Mouse (Mus musculus): ENCODE data around the gene Pdcd7. TPM values are rescaled to one million over a fixed set of nuclear protein-coding genes. Genes with fewer than 3 reads are reported as not detected.

Pdcd7 gene
- polyA plus RNA-seq, 1 experiment, result 9.9 TPM

GRCm38 (mm10) chr9:65371756-65372155 lies 25.9 kb downstream of the Pdcd7 start:
- TF ChIP-seq CTCF (IDR thresholded peaks at IDR 0.05; ENCODE audit: extremely low read depth, insufficient read depth, insufficient read length, insufficient replicate concordance), result no peak
- no peak for TF ChIP-seq POLR2A (IDR thresholded peaks at IDR 0.05; ENCODE audit: low read depth, low read length)
- no peak overlapping the region for H3K4me3 ChIP-seq (ENCODE audit: extremely low read depth, insufficient read depth, insufficient read length)
- no peaks in the 10 kb centered on the region for H3K4me1 ChIP-seq (ENCODE audit: control insufficient read depth, insufficient read depth, insufficient read length)
- no peaks in the 10 kb centered on the region for H3K27me3 ChIP-seq (ENCODE audit: control insufficient read depth, insufficient read depth, low read length)
- H3K36me3 ChIP-seq (ENCODE audit: control insufficient read depth, insufficient read depth, low read length), result no peaks in the 10 kb centered on the region; the same call in 1 of the 2 replicates
- 92% methylated on average over 24 of the region's 24 CpGs for WGBS
- DNase-seq (ENCODE audit: low read depth in 1 of 2, low spot score in 2 of 2), result no peak
- no peak overlapping the region for H3K27ac ChIP-seq (ENCODE audit: insufficient read depth, low read length)

DNA sequence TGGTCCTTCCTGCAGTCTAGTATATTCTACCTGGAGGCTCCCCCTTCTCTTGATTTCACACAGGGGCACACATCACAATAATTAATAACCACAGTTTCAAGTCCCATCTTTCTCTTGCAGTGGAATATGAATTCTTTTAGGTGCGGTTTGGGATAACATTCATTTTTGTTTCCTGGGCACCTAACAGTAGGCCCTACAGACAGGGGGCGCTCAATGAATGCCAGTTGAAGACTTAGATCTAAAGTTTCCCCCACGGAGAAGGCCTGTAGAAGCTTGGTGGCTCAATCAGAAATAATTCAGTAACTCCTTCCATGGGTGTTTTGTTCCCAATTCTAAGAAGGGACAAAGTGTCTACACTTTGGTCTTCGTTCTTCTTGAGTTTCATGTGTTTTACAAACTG lies 26.5 kb downstream of the Pdcd7 start:
- H3K4me1 ChIP-seq (ENCODE audit: control insufficient read depth, insufficient read depth, insufficient read length), result no peaks in the 10 kb centered on the region
- WGBS, result 59% methylated on average over 4 of the region's 4 CpGs
- H3K4me3 ChIP-seq (ENCODE audit: extremely low read depth, insufficient read depth, insufficient read length), result no peak overlapping the region
- DNase-seq (ENCODE audit: low read depth in 1 of 2, low spot score in 2 of 2), result no peak
- H3K36me3 ChIP-seq (ENCODE audit: control insufficient read depth, insufficient read depth, low read length), result no peaks in the 10 kb centered on the region; the same call in 1 of the 2 replicates
- H3K27ac ChIP-seq (ENCODE audit: insufficient read depth, low read length), result no peak overlapping the region
- no peaks in the 10 kb centered on the region for H3K27me3 ChIP-seq (ENCODE audit: control insufficient read depth, insufficient read depth, low read length)
- TF ChIP-seq CTCF (IDR thresholded peaks at IDR 0.05; ENCODE audit: extremely low read depth, insufficient read depth, insufficient read length, insufficient replicate concordance), result no peak
- no peak for TF ChIP-seq POLR2A (IDR thresholded peaks at IDR 0.05; ENCODE audit: low read depth, low read length)

GRCm38 (mm10) chr9:65374468-65375162 lies 28.7 kb downstream of the Pdcd7 start:
- DNase-seq (ENCODE audit: low read depth in 1 of 2, low spot score in 2 of 2), result no peak
- no peak overlapping the region for H3K4me3 ChIP-seq (ENCODE audit: extremely low read depth, insufficient read depth, insufficient read length)
- H3K36me3 ChIP-seq (ENCODE audit: control insufficient read depth, insufficient read depth, low read length), result no peaks in the 10 kb centered on the region; the same call in 1 of the 2 replicates
- 91% methylated on average over 5 of the region's 5 CpGs for WGBS
- TF ChIP-seq POLR2A (IDR thresholded peaks at IDR 0.05; ENCODE audit: low read depth, low read length) (no peak), CTCF (IDR thresholded peaks at IDR 0.05; ENCODE audit: extremely low read depth, insufficient read depth, insufficient read length, insufficient replicate concordance) (no peak)
- H3K4me1 ChIP-seq (ENCODE audit: control insufficient read depth, insufficient read depth, insufficient read length), result no peaks in the 10 kb centered on the region
- no peaks in the 10 kb centered on the region for H3K27me3 ChIP-seq (ENCODE audit: control insufficient read depth, insufficient read depth, low read length)
- no peak overlapping the region for H3K27ac ChIP-seq (ENCODE audit: insufficient read depth, low read length)

DNA sequence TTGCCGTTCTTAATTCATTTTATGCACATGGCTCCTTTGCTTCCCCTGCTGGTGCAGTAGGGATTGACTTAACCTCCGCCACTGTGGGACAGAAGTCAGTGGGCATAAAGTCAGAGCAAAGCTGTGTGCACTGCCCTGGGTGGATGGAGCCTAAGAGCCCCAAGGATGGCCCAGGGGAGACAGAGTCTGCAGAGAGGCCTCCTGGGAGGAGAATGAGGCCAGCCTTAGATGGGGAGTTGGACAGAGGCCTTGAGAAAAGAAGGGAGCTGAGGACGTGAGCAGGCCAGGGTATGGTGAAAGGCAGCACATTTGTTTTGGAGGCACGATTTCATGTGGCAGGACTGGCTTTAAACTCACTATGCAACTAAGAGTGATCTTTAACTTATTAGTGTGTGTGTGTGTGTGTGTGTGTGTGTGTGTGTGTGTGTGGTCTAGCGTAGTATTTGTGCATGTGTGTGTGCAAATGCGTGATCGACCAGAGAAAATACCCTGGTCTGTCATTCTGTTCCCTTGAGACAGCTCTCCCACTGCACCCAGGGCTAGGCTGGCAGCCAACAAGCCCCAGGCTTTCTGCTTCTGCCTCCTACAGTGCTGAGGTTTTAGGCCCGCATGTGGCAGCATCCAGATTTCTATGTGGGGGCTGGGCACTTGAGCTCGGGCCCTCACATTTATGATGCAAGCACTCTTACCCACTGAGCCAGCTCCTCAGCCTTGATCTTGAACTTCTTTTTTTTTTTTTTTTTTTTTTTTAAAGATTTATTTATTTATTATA lies 29.4 kb downstream of the Pdcd7 start:
- WGBS, result 85% methylated on average over 9 of the region's 9 CpGs
- no peaks in the 10 kb centered on the region for H3K27me3 ChIP-seq (ENCODE audit: control insufficient read depth, insufficient read depth, low read length)
- no peaks in the 10 kb centered on the region for H3K4me1 ChIP-seq (ENCODE audit: control insufficient read depth, insufficient read depth, insufficient read length)
- no peak overlapping the region for H3K4me3 ChIP-seq (ENCODE audit: extremely low read depth, insufficient read depth, insufficient read length)
- H3K36me3 ChIP-seq (ENCODE audit: control insufficient read depth, insufficient read depth, low read length), result no peaks in the 10 kb centered on the region; the same call in 1 of the 2 replicates
- DNase-seq (ENCODE audit: low read depth in 1 of 2, low spot score in 2 of 2), result no peak
- no peak for TF ChIP-seq CTCF (IDR thresholded peaks at IDR 0.05; ENCODE audit: extremely low read depth, insufficient read depth, insufficient read length, insufficient replicate concordance)
- no peak overlapping the region for H3K27ac ChIP-seq (ENCODE audit: insufficient read depth, low read length)

GRCm38 (mm10) chr9:65381017-65381590 lies 35.2 kb downstream of the Pdcd7 start:
- Histone ChIP-seq H3K27ac (ENCODE audit: insufficient read depth, low read length) (no peak overlapping the region), H3K36me3 (ENCODE audit: control insufficient read depth, insufficient read depth, low read length) (no peaks in the 10 kb centered on the region), H3K4me1 (ENCODE audit: control insufficient read depth, insufficient read depth, insufficient read length) (no peaks in the 10 kb centered on the region), H3K4me3 (ENCODE audit: extremely low read depth, insufficient read depth, insufficient read length) (no peak overlapping the region), H3K27me3 (ENCODE audit: control insufficient read depth, insufficient read depth, low read length) (no peaks in the 10 kb centered on the region)
- TF ChIP-seq POLR2A (IDR thresholded peaks at IDR 0.05; ENCODE audit: low read depth, low read length) (no peak), CTCF (IDR thresholded peaks at IDR 0.05; ENCODE audit: extremely low read depth, insufficient read depth, insufficient read length, insufficient replicate concordance) (no peak)
- WGBS, result 85% methylated on average over 4 of the region's 4 CpGs
- DNase-seq (ENCODE audit: low read depth in 1 of 2, low spot score in 2 of 2), result no peak

DNA sequence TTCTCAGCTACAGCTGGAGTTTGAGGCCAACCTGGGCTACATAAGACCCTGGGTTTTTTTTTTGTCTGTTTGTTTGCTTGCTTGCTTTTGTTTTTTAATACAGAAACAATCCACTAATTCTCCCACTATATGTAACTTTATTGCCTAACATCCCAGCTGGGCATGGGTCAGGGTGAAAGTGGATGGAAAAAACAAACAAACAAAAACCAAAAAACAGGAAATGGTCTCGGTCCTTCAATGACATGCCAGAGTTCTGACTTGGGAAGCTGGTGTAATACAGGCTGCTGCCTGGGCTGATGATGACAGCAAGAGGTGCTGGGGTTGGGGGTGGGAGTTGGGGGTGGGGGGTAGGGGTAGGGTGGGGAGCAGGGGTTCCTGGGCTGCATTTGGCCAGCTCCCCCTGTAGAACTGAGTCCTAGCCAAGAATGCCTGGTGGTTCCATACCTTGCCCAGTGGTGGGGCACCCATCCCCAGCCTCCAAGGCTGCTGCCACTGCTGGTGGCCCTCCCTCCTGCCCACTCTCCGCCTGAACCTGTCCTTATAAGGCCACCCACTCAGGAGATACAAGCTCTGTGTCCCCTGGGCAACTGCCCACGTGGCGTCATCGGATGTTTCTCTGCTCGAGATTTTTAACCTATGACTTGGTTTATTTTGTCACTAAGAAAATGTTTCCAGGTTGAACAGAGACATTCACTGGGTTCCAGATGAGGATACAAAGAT lies 36.3 kb downstream of the Pdcd7 start:
- H3K27me3 ChIP-seq (ENCODE audit: control insufficient read depth, insufficient read depth, low read length), result no peaks in the 10 kb centered on the region
- no peak overlapping the region for H3K4me3 ChIP-seq (ENCODE audit: extremely low read depth, insufficient read depth, insufficient read length)
- no peak overlapping the region for H3K27ac ChIP-seq (ENCODE audit: insufficient read depth, low read length)
- 74% methylated on average over 6 of the region's 6 CpGs for WGBS
- H3K36me3 ChIP-seq (ENCODE audit: control insufficient read depth, insufficient read depth, low read length), result no peaks in the 10 kb centered on the region
- no peaks in the 10 kb centered on the region for H3K4me1 ChIP-seq (ENCODE audit: control insufficient read depth, insufficient read depth, insufficient read length)
- TF ChIP-seq POLR2A (IDR thresholded peaks at IDR 0.05; ENCODE audit: low read depth, low read length) (no peak), CTCF (IDR thresholded peaks at IDR 0.05; ENCODE audit: extremely low read depth, insufficient read depth, insufficient read length, insufficient replicate concordance) (no peak)
- DNase-seq (ENCODE audit: low read depth in 1 of 2, low spot score in 2 of 2), result no peak
